Mouse (Mus musculus): ENCODE measurements around the gene Kcnmb3.

DNA sequence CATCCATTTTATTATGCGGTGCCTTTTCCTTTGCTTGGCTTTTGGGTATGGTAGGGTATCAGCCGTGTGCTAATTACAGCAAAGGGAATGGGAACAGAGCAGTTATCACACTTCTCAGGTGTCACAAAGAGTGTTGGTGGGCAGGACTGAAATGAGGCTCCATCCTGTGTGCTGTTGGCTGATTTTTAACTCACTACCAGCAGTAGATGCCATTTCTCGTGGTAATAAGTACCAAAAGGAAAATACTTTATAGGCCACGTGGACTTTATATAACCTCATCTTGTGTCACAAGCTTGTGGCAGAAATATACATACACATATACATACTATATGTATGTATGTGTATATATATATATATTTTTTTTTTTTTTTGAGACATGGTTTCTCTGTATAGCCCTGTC, 24.7 kb downstream of the Kcnmb3 start:
- TF ChIP-seq CTCF (IDR thresholded peaks at IDR 0.05; ENCODE audit: low read depth, low read length): no peak
- no peak for TF ChIP-seq TAL1 (conservative IDR thresholded peaks at IDR 0.05; ENCODE audit: low read depth, low read length)
- no peak for TF ChIP-seq GATA1 (IDR thresholded peaks at IDR 0.05; ENCODE audit: borderline replicate concordance, low read length)
- TF ChIP-seq GATA2 (IDR thresholded peaks at IDR 0.05; ENCODE audit: borderline replicate concordance, low read depth, low read length): no peak
